Mouse (Mus musculus) left cerebral cortex, adult 2 months (tissue): ENCODE results near the gene Rab31. TPM values are rescaled to one million over a fixed set of nuclear protein-coding genes. Genes with fewer than 3 reads are reported as not detected.

Source experiments
- DNase-seq, 2 experiments: peaks; one replicate each; pipeline ENCODE4 v3.0.0; 2021 to 2022; ENCODE audit warnings: low spot score in 2 of 2, mixed read lengths in 1 of 2; ENCODE audit errors: extremely low spot score in 1 of 2
- H3K27ac ChIP-seq: fragments of 200-600 bp; 2 replicates; pipeline ENCODE4 v1.8.1; 2022
- H3K4me3 ChIP-seq: fragments of 200-600 bp; 2 replicates; pipeline ENCODE4 v1.8.1; 2022
- CTCF ChIP-seq: fragments of 200-600 bp; IDR thresholded peaks from 2 replicates; pipeline ENCODE4 v1.8.1; 2022; ENCODE audit warnings: antibody characterized with exemption, mild to moderate bottlenecking, moderate library complexity
- intact Hi-C: fragments of 180-260 bp; cut with DNase I; formaldehyde crosslinking; loops from one replicate; pipeline ENCODE4 v1.15.1; 2025
- total RNA-seq, 2 experiments: library from RNA; stranded (reverse); gene quantifications; 2 replicates each; pipeline ENCODE4 v1.2.3; 2021

Gene Rab31
- total RNA-seq, 2 experiments from 2014 or later = 53.6 to 54.7 TPM

GRCm38 (mm10) chr17:65626301-65626700 lies 146.3 kb downstream of the Rab31 start:
- TF ChIP-seq CTCF = no peak
- no peak overlapping the region for H3K27ac ChIP-seq
- intact Hi-C loops = no loop called here
- no peak for DNase-seq
- H3K4me3 ChIP-seq = no peak overlapping the region

GRCm38 (mm10) chr17:65625563-65625962 lies 147.0 kb downstream of the Rab31 start:
- no peak for DNase-seq
- no peak for TF ChIP-seq CTCF

GRCm38 (mm10) chr17:65623130-65623529 lies 149.4 kb downstream of the Rab31 start:
- intact Hi-C loops = no loop called here
- no peak for DNase-seq
- Histone ChIP-seq H3K27ac (no peak overlapping the region), H3K4me3 (no peak overlapping the region)
- no peak for TF ChIP-seq CTCF

More at GRCm38 (mm10) chr17:65625563-65625962, 147.0 kb downstream of the Rab31 start:
- Histone ChIP-seq H3K27ac (no peak overlapping the region), H3K4me3 (no peak overlapping the region)
- intact Hi-C loops = no loop called here

GRCm38 (mm10) chr17:65618431-65618830 lies 154.1 kb downstream of the Rab31 start:
- Histone ChIP-seq H3K27ac (no peak overlapping the region), H3K4me3 (no peak overlapping the region)
- intact Hi-C loops = no loop called here
- DNase-seq = no peak
- no peak for TF ChIP-seq CTCF

GRCm38 (mm10) chr17:65615678-65616077 lies 156.9 kb downstream of the Rab31 start:
- no peak for TF ChIP-seq CTCF
- intact Hi-C loops = loop anchor here (2.0 kb wide), 1 partner anchor 167 kb away; the partner anchor contains the start of gene Ppp4r1
- Histone ChIP-seq H3K27ac (no peak overlapping the region), H3K4me3 (no peak overlapping the region)
- no peak for DNase-seq

GRCm38 (mm10) chr17:65614431-65614830 lies 158.1 kb downstream of the Rab31 start:
- no peak for TF ChIP-seq CTCF
- intact Hi-C loops = loop anchor here (1.0 to 5.0 kb wide), 4 partner anchors 29 to 168 kb away; partner anchors contain the start of gene Ppp4r1
- H3K4me3 ChIP-seq = peak overlapping the region; percentile 96
- DNase-seq = no peak
- peak overlapping the region; percentile 99 for H3K27ac ChIP-seq

- intact Hi-C loops = loop anchor here (1.0 to 5.0 kb wide), 4 partner anchors 30 to 169 kb away; partner anchors contain the start of gene Ppp4r1
- peak; percentile 98 to 99 for DNase-seq
- peak within 1 kb of the TSS; percentile 96 for H3K4me3 ChIP-seq
- peak within 1 kb of the TSS; percentile 99 for H3K27ac ChIP-seq
- no peak for TF ChIP-seq CTCF
Observed at GRCm38 (mm10) chr17:65613463-65614412, 158.8 kb downstream of the Rab31 start, which contains the start of gene Vapa. Gene Vapa, minus strand, starts transcription at chr17:65613555.

GRCm38 (mm10) chr17:65613142-65613462 lies 159.4 kb downstream of the Rab31 start:
- no peak for TF ChIP-seq CTCF
- peak overlapping the region; percentile 96 for H3K4me3 ChIP-seq
- intact Hi-C loops = loop anchor here (5.0 kb wide), 2 partner anchors 64 to 89 kb away; no protein-coding TSS in a partner anchor
- peak overlapping the region; percentile 99 for H3K27ac ChIP-seq
- DNase-seq = no peak

GRCm38 (mm10) chr17:65612391-65613141 lies 160.0 kb downstream of the Rab31 start:
- intact Hi-C loops = loop anchor here (5.0 kb wide), 2 partner anchors 65 to 90 kb away; no protein-coding TSS in a partner anchor
- H3K4me3 ChIP-seq = peak overlapping the region; percentile 96
- peak; percentile 43 to 47 for DNase-seq
- peak overlapping the region; percentile 99 for H3K27ac ChIP-seq
- TF ChIP-seq CTCF = no peak

- peak overlapping the region; percentile 96 for H3K4me3 ChIP-seq
- no peak overlapping the region for H3K27ac ChIP-seq
- no peak for DNase-seq
- intact Hi-C loops = loop anchor here (5.0 kb wide), 2 partner anchors 66 to 91 kb away; no protein-coding TSS in a partner anchor
- no peak for TF ChIP-seq CTCF
Observed at GRCm38 (mm10) chr17:65611721-65612120, 160.8 kb downstream of the Rab31 start.

GRCm38 (mm10) chr17:65608743-65609142 lies 163.8 kb downstream of the Rab31 start:
- no peak for TF ChIP-seq CTCF
- intact Hi-C loops = no loop called here
- Histone ChIP-seq H3K4me3 (no peak overlapping the region), H3K27ac (no peak overlapping the region)
- no peak for DNase-seq

- H3K27ac ChIP-seq = no peak overlapping the region
- no peak overlapping the region for H3K4me3 ChIP-seq
- no peak for DNase-seq
- TF ChIP-seq CTCF = no peak
- intact Hi-C loops = no loop called here
Observed at GRCm38 (mm10) chr17:65608312-65608687, 164.3 kb downstream of the Rab31 start.
